Mouse (Mus musculus) spleen, adult 2 months (tissue): ENCODE measurements around the gene Cpa3. TPM values are rescaled to one million over a fixed set of nuclear protein-coding genes. Genes with fewer than 3 reads are reported as not detected.

Source experiments
- DNase-seq, 2 experiments: peaks; one replicate each; pipeline versions ENCODE4 v3.0.0 to v3.0.0-alpha.2; 2012 to 2021; ENCODE audit warnings: low spot score in 2 of 2, low read depth in 1 of 2
- H3K27ac ChIP-seq: fragments of 200-500 bp; 2 replicates; pipeline ENCODE4 v1.5.1; 2012; ENCODE audit warnings: low read length, inconsistent platforms; ENCODE audit not compliant: insufficient read depth
- H3K27me3 ChIP-seq: fragments of 200-500 bp; 2 replicates; pipeline ENCODE4 v1.6.1; 2012; ENCODE audit warnings: mild to moderate bottlenecking, moderate library complexity, low read length, inconsistent platforms; ENCODE audit not compliant: control insufficient read depth, insufficient read depth
- H3K36me3 ChIP-seq: fragments of 200-500 bp; 2 replicates; pipeline ENCODE4 v1.6.1; 2012; ENCODE audit warnings: mild to moderate bottlenecking, low read length, inconsistent platforms; ENCODE audit not compliant: control insufficient read depth, insufficient read depth
- H3K4me1 ChIP-seq: fragments of 200-500 bp; 2 replicates; pipeline ENCODE4 v1.6.1; 2011; ENCODE audit warnings: inconsistent platforms; ENCODE audit not compliant: control insufficient read depth, insufficient read depth, insufficient read length
- H3K4me3 ChIP-seq: fragments of 200-500 bp; 2 replicates; pipeline ENCODE4 v1.5.1; 2011; ENCODE audit warnings: mild to moderate bottlenecking, inconsistent platforms; ENCODE audit not compliant: insufficient read depth, insufficient read length; ENCODE audit errors: extremely low read depth
- CTCF ChIP-seq: fragments of 200-500 bp; IDR thresholded peaks from 2 replicates; pipeline ENCODE4 v1.5.1; 2011; ENCODE audit warnings: mild to moderate bottlenecking, inconsistent platforms; ENCODE audit not compliant: insufficient read depth, insufficient read length, insufficient replicate concordance; ENCODE audit errors: extremely low read depth
- POLR2A ChIP-seq: fragments of 200-500 bp; IDR thresholded peaks from 2 replicates; pipeline ENCODE4 v1.6.1; 2011; ENCODE audit warnings: low read depth, low read length, inconsistent platforms
- WGBS: fragments of 180-500 bp; shearing (Covaris S2); methylation state at CpG from one replicate; pipeline ENCODE4 v1.1.7; 2018; 5-methylcytosine and 5-hydroxymethylcytosine counted together
- polyA plus RNA-seq: library from polyadenylated mRNA; depleted of rRNA; stranded (reverse); fragments of >200 nt; gene quantifications from 2 replicates; pipeline ENCODE4 v1.2.3, GENCODE M21; 2012; rRNA removed

Gene Cpa3
- polyA plus RNA-seq: 0.15 and 0.30 TPM in 2 replicates

DNA sequence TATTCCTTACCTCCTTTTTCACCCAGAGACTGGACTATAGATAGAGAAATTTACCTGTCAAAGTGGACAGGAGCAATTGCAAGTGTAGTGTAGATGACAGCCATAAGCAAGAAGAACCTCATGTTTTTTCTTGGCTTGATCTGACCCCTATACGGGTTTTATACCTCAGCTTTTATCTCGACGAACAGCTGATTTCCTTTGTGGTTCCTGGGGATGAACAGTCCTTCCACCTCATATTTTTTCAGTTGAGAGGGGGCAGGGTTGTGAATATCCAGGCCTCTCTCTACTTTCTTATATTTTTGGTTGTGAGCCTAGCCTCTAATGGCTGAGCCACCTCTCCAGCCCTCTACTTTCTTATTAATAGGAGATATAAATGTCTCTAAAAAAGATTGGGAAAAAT lies at the start of gene Cpa3:
TSS of gene Cpa3 (minus strand) at position 132 of the 400 bp plus-strand sequence.
- Histone ChIP-seq H3K4me1 (no peaks in the 10 kb centered on the region), H3K4me3 (no peak within 1 kb of the TSS), H3K27me3 (no peaks in the 10 kb centered on the region), H3K36me3 (no peaks in the 10 kb centered on the region), H3K27ac (no peak within 1 kb of the TSS)
- no peak for DNase-seq
- TF ChIP-seq CTCF (no peak), POLR2A (no peak)
- 12% methylated on average over 3 of the region's 3 CpGs for WGBS

DNA sequence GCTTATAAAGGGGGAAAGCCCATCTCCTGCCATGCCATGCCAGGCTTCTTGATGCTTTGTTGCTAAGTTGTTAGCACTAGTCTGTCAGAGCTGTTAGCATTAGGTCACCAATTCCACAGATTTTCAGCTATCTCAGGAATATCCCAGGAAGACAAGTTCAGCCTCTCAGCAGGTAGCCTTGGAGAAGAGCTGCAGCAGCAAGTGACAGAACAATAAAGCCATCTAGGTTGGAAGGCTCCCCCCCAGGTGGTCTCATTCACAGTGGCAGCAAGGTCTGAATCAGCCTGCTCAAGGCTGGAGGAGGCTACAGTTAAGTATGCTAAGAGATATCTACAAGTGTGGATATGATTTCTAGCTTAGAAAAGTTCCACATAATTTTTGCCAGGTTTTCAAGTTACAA lies 49.4 kb upstream of the Cpa3 start:
- no peak for DNase-seq
- no peak overlapping the region for H3K27ac ChIP-seq
- H3K4me1 ChIP-seq: no peaks in the 10 kb centered on the region
- no peaks in the 10 kb centered on the region for H3K27me3 ChIP-seq
- no peak overlapping the region for H3K4me3 ChIP-seq
- TF ChIP-seq POLR2A (no peak), CTCF (no peak)
- H3K36me3 ChIP-seq: no peaks in the 10 kb centered on the region

GRCm38 (mm10) chr3:20288761-20289160 lies 46.8 kb upstream of the Cpa3 start:
- 91% methylated on average over 2 of the region's 2 CpGs for WGBS
- no peak overlapping the region for H3K4me3 ChIP-seq
- no peak for TF ChIP-seq POLR2A
- TF ChIP-seq CTCF: no peak

DNA sequence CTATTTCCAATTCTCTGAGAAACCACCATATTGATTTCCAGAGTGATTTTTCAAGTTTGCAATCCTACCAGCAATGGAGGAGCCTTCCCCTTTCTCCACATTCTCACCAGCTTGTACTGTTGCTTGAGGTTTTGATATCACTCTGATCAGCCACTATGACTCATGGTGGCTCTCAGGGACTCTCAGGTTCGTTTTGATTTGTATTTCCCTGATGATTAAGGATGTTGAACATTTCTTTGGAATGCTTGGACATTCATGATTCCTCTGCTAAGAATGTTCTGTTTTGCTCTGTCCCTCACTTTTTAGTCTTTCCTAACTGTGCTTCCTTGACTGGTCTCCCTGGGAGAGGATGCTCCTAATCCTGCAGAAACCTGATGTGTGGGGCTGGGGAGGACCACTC lies 39.8 kb upstream of the Cpa3 start:
- no peak overlapping the region for H3K27ac ChIP-seq
- H3K27me3 ChIP-seq: no peaks in the 10 kb centered on the region
- WGBS: 66% methylated on average over 1 of the region's 1 CpGs
- no peaks in the 10 kb centered on the region for H3K4me1 ChIP-seq
- TF ChIP-seq CTCF (no peak), POLR2A (no peak)
- no peaks in the 10 kb centered on the region for H3K36me3 ChIP-seq
- H3K4me3 ChIP-seq: no peak overlapping the region
- no peak for DNase-seq

More at GRCm38 (mm10) chr3:20288761-20289160, 46.8 kb upstream of the Cpa3 start:
- Histone ChIP-seq H3K4me1 (no peaks in the 10 kb centered on the region), H3K27ac (no peak overlapping the region), H3K36me3 (no peaks in the 10 kb centered on the region), H3K27me3 (no peaks in the 10 kb centered on the region)
- DNase-seq: no peak

- Histone ChIP-seq H3K27me3 (no peaks in the 10 kb centered on the region), H3K4me3 (no peak within 1 kb of the TSS), H3K27ac (no peak within 1 kb of the TSS), H3K4me1 (no peaks in the 10 kb centered on the region), H3K36me3 (no peaks in the 10 kb centered on the region)
- TF ChIP-seq POLR2A (no peak), CTCF (no peak)
- DNase-seq: no peak
- WGBS: 90% methylated on average over 3 of the region's 3 CpGs
These were observed 33.7 kb upstream of the Cpa3 start, which contains the start of gene Cpb1 for GRCm38 (mm10) chr3:20275633-20276032. TSS of gene Cpb1 (minus strand) at chr3:20275733.

DNA sequence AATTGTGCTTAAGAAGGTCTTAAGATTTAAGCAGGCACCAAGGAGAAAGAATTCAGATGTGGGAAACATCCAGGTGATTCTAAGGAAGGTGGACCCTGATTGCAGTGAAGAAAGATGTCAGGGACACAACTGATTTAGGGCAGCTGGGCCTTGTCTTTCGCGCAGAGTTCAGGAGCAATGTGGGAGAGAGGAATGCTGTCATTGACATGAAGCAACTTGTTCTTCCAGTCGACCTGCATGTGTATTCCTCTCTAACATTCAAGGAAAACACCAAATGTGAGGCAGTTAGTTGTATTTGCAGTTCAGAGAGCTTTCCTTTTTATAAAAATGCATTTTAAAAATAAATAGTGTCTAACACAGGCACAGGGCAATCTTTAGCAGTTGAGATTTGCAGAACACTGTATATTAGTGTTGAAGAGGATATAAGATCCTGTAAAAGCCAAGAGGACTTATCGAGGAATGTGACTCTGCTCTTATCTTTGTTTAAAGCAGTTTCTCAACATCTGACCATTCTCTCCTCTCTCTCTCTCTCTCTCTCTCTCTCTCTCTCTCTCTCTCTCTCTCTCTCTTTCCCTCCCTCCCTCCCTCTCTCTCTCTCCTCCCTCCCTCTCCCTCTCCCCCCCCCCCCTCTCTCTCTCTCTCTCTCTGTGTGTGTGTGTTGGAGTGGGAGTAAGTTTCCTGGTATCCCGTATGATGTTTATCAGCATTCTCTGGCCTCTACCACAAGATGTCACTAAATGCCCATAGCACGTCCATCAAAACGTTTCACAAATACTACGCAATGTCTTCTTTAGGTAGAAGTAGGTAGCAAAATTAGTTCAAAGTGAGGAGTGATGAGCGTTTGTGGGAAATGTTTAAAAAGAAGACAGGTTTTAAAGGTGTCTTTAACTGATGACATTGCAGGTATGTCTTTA lies 12.8 kb upstream of the Cpa3 start:
- DNase-seq: no peak
- Histone ChIP-seq H3K27me3 (no peaks in the 10 kb centered on the region), H3K27ac (no peak overlapping the region), H3K4me1 (no peaks in the 10 kb centered on the region), H3K4me3 (no peak overlapping the region), H3K36me3 (no peaks in the 10 kb centered on the region)
- 52% methylated on average over 9 of the region's 9 CpGs for WGBS
- TF ChIP-seq POLR2A (no peak), CTCF (no peak)

- TF ChIP-seq POLR2A (no peak), CTCF (no peak)
- WGBS: 61% methylated on average over 1 of the region's 1 CpGs
These were observed 1.9 kb upstream of the Cpa3 start for GRCm38 (mm10) chr3:20243913-20244312.

More at GRCm38 (mm10) chr3:20243913-20244312, 1.9 kb upstream of the Cpa3 start:
- H3K4me1 ChIP-seq: no peaks in the 10 kb centered on the region
- no peaks in the 10 kb centered on the region for H3K36me3 ChIP-seq
- no peak for DNase-seq
- no peak overlapping the region for H3K27ac ChIP-seq
- H3K27me3 ChIP-seq: no peaks in the 10 kb centered on the region
- no peak overlapping the region for H3K4me3 ChIP-seq
